Mouse (Mus musculus): ENCODE results near the gene Ank3.
A peak's percentile ranks its signal among the peaks of the same experiment; 100 is the strongest.

Ank3 gene

GRCm38 (mm10) chr10:69832822-69833221 is 434.2 kb downstream of the Ank3 start:
- no peak for DNase-seq (ENCODE audit: low spot score)

GRCm38 (mm10) chr10:69834700-69835099 is 436.1 kb downstream of the Ank3 start:
- no peak for DNase-seq (ENCODE audit: low spot score)

GRCm38 (mm10) chr10:69845749-69846148 is 447.2 kb downstream of the Ank3 start:
- DNase-seq (ENCODE audit: low spot score) = peak; percentile 49

- DNase-seq (ENCODE audit: low spot score) = no peak
These were observed 454.0 kb downstream of the Ank3 start for GRCm38 (mm10) chr10:69852366-69853091.

- DNase-seq (ENCODE audit: low spot score) = no peak
These were observed 456.1 kb downstream of the Ank3 start for GRCm38 (mm10) chr10:69854587-69855185.

- no peak for DNase-seq (ENCODE audit: low spot score)
These were observed 459.4 kb downstream of the Ank3 start for GRCm38 (mm10) chr10:69858011-69858410.

GRCm38 (mm10) chr10:69858897-69859605 is 460.5 kb downstream of the Ank3 start:
- DNase-seq (ENCODE audit: low spot score) = peak; percentile 8

- no peak for DNase-seq (ENCODE audit: low spot score)
These were observed 461.4 kb downstream of the Ank3 start for GRCm38 (mm10) chr10:69859848-69860479.

- DNase-seq (ENCODE audit: low spot score) = no peak
These were observed 464.3 kb downstream of the Ank3 start for GRCm38 (mm10) chr10:69862829-69863228.

- peak; percentile 62 for DNase-seq (ENCODE audit: low spot score)
These were observed 471.8 kb downstream of the Ank3 start for GRCm38 (mm10) chr10:69870348-69870747.

GRCm38 (mm10) chr10:69870947-69871346 is 472.4 kb downstream of the Ank3 start:
- DNase-seq (ENCODE audit: low spot score) = no peak

GRCm38 (mm10) chr10:69872182-69872741 is 473.7 kb downstream of the Ank3 start:
- no peak for DNase-seq (ENCODE audit: low spot score)

GRCm38 (mm10) chr10:69872892-69873291 is 474.3 kb downstream of the Ank3 start:
- no peak for DNase-seq (ENCODE audit: low spot score)

- DNase-seq (ENCODE audit: low spot score) = no peak
These were observed 476.2 kb downstream of the Ank3 start for GRCm38 (mm10) chr10:69874806-69875205.

GRCm38 (mm10) chr10:69883935-69884680 is 485.5 kb downstream of the Ank3 start:
- DNase-seq (ENCODE audit: low spot score) = no peak

- DNase-seq (ENCODE audit: low spot score) = peak; percentile 77
These were observed 489.8 kb downstream of the Ank3 start for GRCm38 (mm10) chr10:69888399-69888798.

- no peak for DNase-seq (ENCODE audit: low spot score)
These were observed 491.2 kb downstream of the Ank3 start for GRCm38 (mm10) chr10:69889779-69890178.

- DNase-seq (ENCODE audit: low spot score) = no peak
These were observed 491.9 kb downstream of the Ank3 start for GRCm38 (mm10) chr10:69890389-69890985.

GRCm38 (mm10) chr10:69892162-69892561 is 493.6 kb downstream of the Ank3 start:
- no peak for DNase-seq (ENCODE audit: low spot score)

- peak; percentile 35 for DNase-seq (ENCODE audit: low spot score)
These were observed 497.0 kb downstream of the Ank3 start for GRCm38 (mm10) chr10:69895606-69896005.

GRCm38 (mm10) chr10:69897927-69898326 is 499.4 kb downstream of the Ank3 start:
- no peak for DNase-seq (ENCODE audit: low spot score)
